Mouse (Mus musculus): ENCODE results near the gene 1700029F12Rik.

The 1700029F12Rik gene

GRCm38 (mm10) chr13:97021906-97022305 is 12.3 kb downstream of the 1700029F12Rik start:
- DNase-seq (ENCODE audit: low spot score), result no peak

DNA sequence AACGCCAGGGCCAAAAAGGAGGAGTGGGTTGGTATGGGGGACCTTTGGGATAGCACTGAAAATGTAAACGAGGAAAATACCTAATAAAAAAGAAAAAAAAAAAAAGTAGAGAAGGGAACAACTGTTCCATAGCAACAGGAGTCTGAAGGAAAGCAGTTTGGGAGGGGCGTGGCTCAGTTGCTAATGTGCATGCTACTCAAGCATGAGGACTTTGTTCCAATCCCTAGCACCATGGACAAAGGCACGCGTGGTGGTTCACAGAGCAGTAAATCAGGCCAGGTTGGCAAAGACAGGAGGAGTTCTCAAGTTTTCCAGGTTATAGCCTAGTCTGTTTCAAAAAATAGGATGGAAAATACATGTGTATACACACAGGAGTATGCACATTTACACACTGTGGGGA is 14.0 kb downstream of the 1700029F12Rik start:
- no peak for DNase-seq (ENCODE audit: low spot score)

- DNase-seq (ENCODE audit: low spot score), result no peak
Observed at GRCm38 (mm10) chr13:97017711-97018110, 16.5 kb downstream of the 1700029F12Rik start.

DNA sequence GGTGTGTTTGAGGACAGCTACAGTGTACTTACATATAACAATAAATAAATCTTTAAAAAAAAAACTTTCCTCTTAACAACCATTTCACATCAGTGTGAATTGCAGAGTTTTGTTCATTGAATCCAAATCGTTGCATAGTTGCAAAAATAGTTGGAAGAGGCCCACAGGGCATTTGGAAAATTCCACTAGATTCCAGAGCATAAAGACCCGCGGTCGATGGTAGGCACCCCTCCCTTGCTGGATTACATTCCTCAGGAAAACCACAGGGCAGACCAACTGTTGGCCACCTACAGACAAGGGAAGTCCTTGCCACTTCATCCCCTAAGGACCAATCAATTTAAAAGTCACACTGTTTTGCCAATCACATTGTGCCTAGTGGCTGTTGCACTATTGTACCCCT is 19.8 kb downstream of the 1700029F12Rik start:
- DNase-seq (ENCODE audit: low spot score), result no peak

GRCm38 (mm10) chr13:97008266-97009153 is 25.7 kb downstream of the 1700029F12Rik start:
- DNase-seq (ENCODE audit: low spot score), result peak; percentile 9

DNA sequence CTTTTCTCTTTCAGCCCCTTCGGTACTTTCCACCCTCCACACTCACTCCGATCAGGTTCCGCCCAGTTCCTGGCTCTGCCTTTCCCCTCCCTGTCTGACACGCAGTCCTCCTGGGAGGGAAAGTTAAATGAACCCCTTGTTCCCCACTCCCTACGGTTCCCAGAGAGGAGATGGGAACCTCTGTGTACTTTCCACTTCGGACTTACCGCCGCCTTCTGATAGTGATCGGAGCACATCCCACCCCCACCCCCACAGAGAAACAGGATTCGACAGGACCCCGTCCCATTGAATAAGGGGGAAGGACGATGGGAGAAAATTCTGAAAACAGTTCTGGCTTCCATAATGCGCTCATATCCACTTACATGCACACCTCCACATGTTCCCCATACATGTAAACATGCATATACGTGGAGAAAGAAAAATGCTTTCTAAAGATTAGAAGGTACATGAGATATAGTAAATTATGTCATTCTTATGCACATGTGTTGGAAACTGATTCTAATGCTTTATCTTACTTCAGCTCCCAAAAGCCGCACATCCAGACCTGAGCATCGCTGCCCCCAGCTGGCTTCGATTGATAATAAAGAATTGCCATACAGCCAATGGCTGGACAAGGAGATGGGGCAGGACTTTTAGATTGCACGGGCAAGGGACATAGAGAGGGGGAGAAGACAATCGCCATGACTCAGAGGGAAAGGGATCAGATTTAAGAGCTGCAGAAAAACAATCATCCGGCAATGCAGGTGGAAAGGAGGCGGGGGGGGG is 26.5 kb downstream of the 1700029F12Rik start:
- DNase-seq (ENCODE audit: low spot score), result no peak

DNA sequence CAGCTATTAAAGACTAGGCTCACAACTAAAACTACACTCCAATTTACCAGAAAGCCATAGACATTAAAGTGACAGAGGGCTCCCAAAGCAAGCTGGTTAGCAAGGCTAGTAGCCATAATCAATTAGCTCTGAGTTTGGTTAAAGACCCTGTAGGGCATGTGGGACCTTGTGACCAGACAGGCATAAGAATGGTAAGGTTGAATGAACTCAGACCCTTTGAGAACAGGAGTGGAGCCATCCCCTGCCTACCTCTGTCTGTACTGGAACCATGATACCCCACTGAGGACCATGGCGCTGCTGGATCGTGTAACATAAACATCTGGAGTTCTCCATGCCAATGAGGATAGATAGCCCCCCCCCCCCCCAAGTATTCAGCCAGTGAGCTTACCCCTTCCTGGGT is 27.4 kb downstream of the 1700029F12Rik start:
- DNase-seq (ENCODE audit: low spot score), result no peak

DNA sequence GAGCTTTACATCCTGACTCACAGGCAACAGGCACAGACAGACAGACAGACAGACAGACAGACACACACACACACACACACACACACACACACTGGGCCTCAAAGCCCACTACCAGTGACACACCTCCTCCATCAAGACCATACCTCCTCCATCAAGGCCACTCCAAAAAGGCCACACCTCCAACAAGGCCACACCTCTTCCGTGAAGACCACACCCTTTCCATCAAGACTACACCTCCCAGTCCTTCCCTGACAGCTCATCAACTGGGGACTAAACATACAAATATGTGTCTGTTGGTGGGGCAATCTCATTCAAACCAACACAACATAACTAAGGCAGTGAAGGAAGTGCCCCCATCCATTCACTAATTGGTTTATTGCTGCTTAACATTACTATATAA is 37.1 kb downstream of the 1700029F12Rik start:
- no peak for DNase-seq (ENCODE audit: low spot score)

GRCm38 (mm10) chr13:96995243-96995642 is 38.9 kb downstream of the 1700029F12Rik start:
- DNase-seq (ENCODE audit: low spot score), result no peak

DNA sequence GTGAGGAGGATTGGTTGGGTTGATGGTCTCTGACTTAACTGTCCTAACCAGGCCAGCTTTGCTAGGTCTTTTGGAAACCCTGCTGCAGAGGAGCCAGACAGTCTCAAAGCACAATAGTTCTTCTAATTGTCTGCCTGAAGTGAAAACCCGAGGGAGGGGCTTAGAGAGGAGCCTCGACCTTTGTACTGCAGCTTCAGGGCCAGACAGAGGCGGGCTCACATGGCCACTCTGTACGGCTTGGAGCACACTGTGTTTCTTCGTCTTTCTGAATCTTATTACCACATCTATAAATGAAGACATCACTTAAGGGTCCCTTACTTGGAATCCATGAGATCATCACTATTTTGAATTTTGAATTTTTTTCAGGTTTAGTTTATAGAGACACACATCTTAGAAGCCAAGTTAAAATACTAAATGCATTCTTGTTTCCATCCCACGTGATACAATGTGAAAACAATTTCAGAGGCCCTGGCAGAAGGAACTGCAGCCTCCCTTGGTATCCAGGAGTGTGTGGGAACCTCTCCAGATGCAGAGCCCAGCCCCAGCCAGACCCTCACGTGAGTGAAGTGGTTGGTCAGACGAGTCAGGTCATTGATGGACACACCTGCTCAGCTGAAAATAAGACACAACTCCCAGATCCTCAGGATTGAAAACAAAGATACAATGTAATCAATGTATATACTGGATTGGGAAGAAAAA is 40.7 kb downstream of the 1700029F12Rik start:
- DNase-seq (ENCODE audit: low spot score), result no peak

- DNase-seq (ENCODE audit: low spot score), result no peak
Observed at GRCm38 (mm10) chr13:96990561-96991265, 43.4 kb downstream of the 1700029F12Rik start.

GRCm38 (mm10) chr13:96990045-96990444 is 44.1 kb downstream of the 1700029F12Rik start:
- no peak for DNase-seq (ENCODE audit: low spot score)

DNA sequence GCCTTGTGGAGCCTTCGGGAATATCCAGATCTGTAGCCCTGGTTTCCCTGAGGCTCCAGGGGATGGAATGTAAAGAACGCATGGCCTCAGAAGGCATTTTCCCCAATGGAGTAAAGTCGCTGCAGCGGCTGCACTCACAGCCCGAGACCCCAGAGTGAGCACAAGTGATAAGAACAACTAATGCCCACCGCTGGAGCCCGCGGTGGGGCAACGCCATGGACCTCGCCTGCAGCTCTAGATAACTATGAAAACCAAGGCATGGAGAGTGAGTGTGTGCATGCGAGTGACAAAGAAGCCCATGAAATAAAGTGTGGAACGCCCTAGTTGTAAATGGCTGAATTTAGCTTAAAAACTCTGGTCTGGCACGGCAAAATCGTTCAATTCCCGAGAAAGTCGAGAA is 45.0 kb downstream of the 1700029F12Rik start:
- no peak for DNase-seq (ENCODE audit: low spot score)

GRCm38 (mm10) chr13:96985599-96986275 is 48.4 kb downstream of the 1700029F12Rik start:
- DNase-seq (ENCODE audit: low spot score), result no peak

DNA sequence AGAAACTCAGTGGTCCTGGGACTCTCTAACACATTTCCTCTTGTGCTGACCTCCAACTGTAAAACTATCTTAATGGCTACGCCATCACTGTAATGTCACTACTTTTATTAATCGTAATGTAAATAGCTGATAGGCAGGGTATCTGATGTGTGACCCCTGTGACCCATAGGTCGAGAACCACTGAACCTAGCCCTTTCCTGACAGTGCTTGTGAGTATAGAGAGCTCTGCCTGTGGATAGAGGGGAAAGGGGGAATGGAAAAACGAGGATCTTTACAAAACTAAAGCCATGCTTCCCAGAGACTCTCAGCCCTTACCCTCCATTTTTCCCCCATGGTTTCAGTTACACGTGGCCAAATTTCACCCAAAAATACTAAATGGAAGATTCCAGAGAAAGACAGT is 49.5 kb downstream of the 1700029F12Rik start:
- DNase-seq (ENCODE audit: low spot score), result no peak

- DNase-seq (ENCODE audit: low spot score), result no peak
Observed at GRCm38 (mm10) chr13:96983251-96984126, 50.7 kb downstream of the 1700029F12Rik start.

GRCm38 (mm10) chr13:96980561-96980960 is 53.6 kb downstream of the 1700029F12Rik start:
- DNase-seq (ENCODE audit: low spot score), result no peak

DNA sequence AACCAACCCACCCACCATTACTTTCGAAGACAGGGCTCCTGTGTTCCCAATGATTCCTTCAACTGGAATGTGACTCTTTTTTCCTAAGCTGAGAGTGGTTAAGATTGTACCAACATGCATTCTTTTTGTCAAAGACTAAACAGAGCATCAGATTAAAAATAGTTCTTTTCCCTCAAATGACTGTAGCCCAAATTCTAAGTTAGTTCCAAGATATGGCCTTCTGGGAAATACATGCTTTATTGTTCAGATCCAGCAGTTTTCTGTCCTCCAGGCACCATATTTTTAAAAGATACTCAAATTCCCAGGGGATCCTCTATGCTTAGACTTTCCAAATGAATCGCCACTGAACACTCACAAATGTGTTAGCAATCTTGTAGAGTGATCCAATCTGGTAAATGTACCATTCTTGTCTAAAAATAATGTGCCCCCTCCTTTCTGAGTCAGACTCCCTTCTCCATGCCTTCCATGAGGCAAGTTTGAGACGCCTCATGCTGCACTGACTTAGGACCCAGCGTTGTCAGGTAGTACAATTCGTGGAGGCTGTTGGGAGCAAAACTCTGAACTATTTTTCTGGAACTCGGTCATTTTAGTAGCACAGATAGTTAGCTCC is 57.1 kb downstream of the 1700029F12Rik start:
- DNase-seq (ENCODE audit: low spot score), result no peak

- no peak for DNase-seq (ENCODE audit: low spot score)
Observed at GRCm38 (mm10) chr13:96973318-96973717, 60.8 kb downstream of the 1700029F12Rik start.

Measured in spleen, adult 12 weeks (tissue).